Mouse (Mus musculus): ENCODE measurements at regions not wholly inside any gene's neighbourhood (a gene's known extent, or its start where the extent isn't known, plus 50 kb on each side); places are given as distances from the start of the nearest gene placed in this dataset.

- H3K4me2 ChIP-seq (ENCODE audit: low read depth), result no peak overlapping the region
- H3K27me3 ChIP-seq (ENCODE audit: control insufficient read depth, insufficient read depth, low read length), result no peaks in the 10 kb centered on the region
- DNase-seq (ENCODE audit: low spot score) (no peak), ATAC-seq (ENCODE audit: insufficient read depth, low FRiP score, low TSS enrichment) (no peak)
- H3K9ac ChIP-seq (ENCODE audit: low read length), result no peak overlapping the region
- WGBS, result 84% methylated on average over 12 of the region's 12 CpGs
- no peaks in the 10 kb centered on the region for H3K9me3 ChIP-seq (ENCODE audit: control insufficient read depth, low read length)
- no peaks in the 10 kb centered on the region for H3K36me3 ChIP-seq (ENCODE audit: control insufficient read depth, insufficient read depth, low read length)
- H3K4me1 ChIP-seq (ENCODE audit: control insufficient read depth, insufficient read depth, low read length), result no peaks in the 10 kb centered on the region
- H3K27ac ChIP-seq (ENCODE audit: low read depth, low read length), result no peak overlapping the region
- H3K4me3 ChIP-seq (ENCODE audit: low read depth, low read length), result no peak overlapping the region
Measured at GRCm38 (mm10) chr5:73846096-73846782, 195.1 kb downstream of the Spata18 start.

- DNase-seq (ENCODE audit: low spot score) (no peak), ATAC-seq (ENCODE audit: insufficient read depth, low FRiP score, low TSS enrichment) (no peak)
Measured at GRCm38 (mm10) chr5:73846783-73847151, 195.6 kb downstream of the Spata18 start.

GRCm38 (mm10) chr5:73851501-73851900, 200.3 kb downstream of the Spata18 start:
- Histone ChIP-seq H3K27me3 (ENCODE audit: control insufficient read depth, insufficient read depth, low read length) (no peaks in the 10 kb centered on the region), H3K9ac (ENCODE audit: low read length) (no peak overlapping the region), H3K36me3 (ENCODE audit: control insufficient read depth, insufficient read depth, low read length) (no peaks in the 10 kb centered on the region), H3K4me3 (ENCODE audit: low read depth, low read length) (no peak overlapping the region), H3K27ac (ENCODE audit: low read depth, low read length) (no peak overlapping the region), H3K4me2 (ENCODE audit: low read depth) (no peak overlapping the region), H3K9me3 (ENCODE audit: control insufficient read depth, low read length) (no peaks in the 10 kb centered on the region), H3K4me1 (ENCODE audit: control insufficient read depth, insufficient read depth, low read length) (no peaks in the 10 kb centered on the region)
- ATAC-seq (ENCODE audit: insufficient read depth, low FRiP score, low TSS enrichment) (no peak), DNase-seq (ENCODE audit: low spot score) (no peak)
- WGBS, result 58% methylated on average over 2 of the region's 2 CpGs

More at GRCm38 (mm10) chr5:73846783-73847151, 195.6 kb downstream of the Spata18 start:
- H3K9me3 ChIP-seq (ENCODE audit: control insufficient read depth, low read length), result no peaks in the 10 kb centered on the region
- no peaks in the 10 kb centered on the region for H3K27me3 ChIP-seq (ENCODE audit: control insufficient read depth, insufficient read depth, low read length)
- no peak overlapping the region for H3K4me2 ChIP-seq (ENCODE audit: low read depth)
- no peak overlapping the region for H3K4me3 ChIP-seq (ENCODE audit: low read depth, low read length)
- H3K9ac ChIP-seq (ENCODE audit: low read length), result no peak overlapping the region
- no peaks in the 10 kb centered on the region for H3K36me3 ChIP-seq (ENCODE audit: control insufficient read depth, insufficient read depth, low read length)
- no peaks in the 10 kb centered on the region for H3K4me1 ChIP-seq (ENCODE audit: control insufficient read depth, insufficient read depth, low read length)
- WGBS, result 79% methylated on average over 6 of the region's 6 CpGs
- no peak overlapping the region for H3K27ac ChIP-seq (ENCODE audit: low read depth, low read length)

- Histone ChIP-seq H3K36me3 (ENCODE audit: control insufficient read depth, insufficient read depth, low read length) (no peaks in the 10 kb centered on the region), H3K4me3 (ENCODE audit: low read depth, low read length) (no peak overlapping the region), H3K9me3 (ENCODE audit: control insufficient read depth, low read length) (no peaks in the 10 kb centered on the region), H3K4me1 (ENCODE audit: control insufficient read depth, insufficient read depth, low read length) (no peaks in the 10 kb centered on the region), H3K27ac (ENCODE audit: low read depth, low read length) (no peak overlapping the region), H3K27me3 (ENCODE audit: control insufficient read depth, insufficient read depth, low read length) (no peaks in the 10 kb centered on the region), H3K9ac (ENCODE audit: low read length) (no peak overlapping the region), H3K4me2 (ENCODE audit: low read depth) (no peak overlapping the region)
- 48% methylated on average over 22 of the region's 22 CpGs for WGBS
- DNase-seq (ENCODE audit: low spot score), result peak; percentile 84
- ATAC-seq (ENCODE audit: insufficient read depth, low FRiP score, low TSS enrichment), result peak; percentile 81
Measured at GRCm38 (mm10) chr5:73854025-73854773, 203.0 kb downstream of the Spata18 start.

- no peak overlapping the region for H3K9ac ChIP-seq (ENCODE audit: low read length)
- WGBS, result 81% methylated on average over 18 of the region's 18 CpGs
- no peaks in the 10 kb centered on the region for H3K27me3 ChIP-seq (ENCODE audit: control insufficient read depth, insufficient read depth, low read length)
- no peak overlapping the region for H3K27ac ChIP-seq (ENCODE audit: low read depth, low read length)
- H3K4me3 ChIP-seq (ENCODE audit: low read depth, low read length), result no peak overlapping the region
- DNase-seq (ENCODE audit: low spot score) (no peak), ATAC-seq (ENCODE audit: insufficient read depth, low FRiP score, low TSS enrichment) (no peak)
- no peak overlapping the region for H3K4me2 ChIP-seq (ENCODE audit: low read depth)
- H3K9me3 ChIP-seq (ENCODE audit: control insufficient read depth, low read length), result no peaks in the 10 kb centered on the region
- H3K4me1 ChIP-seq (ENCODE audit: control insufficient read depth, insufficient read depth, low read length), result no peaks in the 10 kb centered on the region
- no peaks in the 10 kb centered on the region for H3K36me3 ChIP-seq (ENCODE audit: control insufficient read depth, insufficient read depth, low read length)
Measured at GRCm38 (mm10) chr5:73854774-73855371, 203.7 kb downstream of the Spata18 start.

- 89% methylated on average over 1 of the region's 1 CpGs for WGBS
- DNase-seq (ENCODE audit: low spot score) (no peak), ATAC-seq (ENCODE audit: insufficient read depth, low FRiP score, low TSS enrichment) (no peak)
- Histone ChIP-seq H3K27ac (ENCODE audit: low read depth, low read length) (no peak overlapping the region), H3K4me1 (ENCODE audit: control insufficient read depth, insufficient read depth, low read length) (no peaks in the 10 kb centered on the region), H3K9ac (ENCODE audit: low read length) (no peak overlapping the region), H3K4me3 (ENCODE audit: low read depth, low read length) (no peak overlapping the region), H3K36me3 (ENCODE audit: control insufficient read depth, insufficient read depth, low read length) (no peaks in the 10 kb centered on the region), H3K27me3 (ENCODE audit: control insufficient read depth, insufficient read depth, low read length) (no peaks in the 10 kb centered on the region), H3K4me2 (ENCODE audit: low read depth) (no peak overlapping the region), H3K9me3 (ENCODE audit: control insufficient read depth, low read length) (no peaks in the 10 kb centered on the region)
Measured at GRCm38 (mm10) chr5:73859320-73859719, 208.1 kb downstream of the Spata18 start.

GRCm38 (mm10) chr5:73864138-73864761, 204.0 kb downstream of the Usp46 start:
- H3K9me3 ChIP-seq (ENCODE audit: control insufficient read depth, low read length), result no peaks in the 10 kb centered on the region
- peak; percentile 78 for DNase-seq (ENCODE audit: low spot score)
- H3K4me2 ChIP-seq (ENCODE audit: low read depth), result no peak overlapping the region
- WGBS, result 80% methylated on average over 9 of the region's 9 CpGs
- H3K36me3 ChIP-seq (ENCODE audit: control insufficient read depth, insufficient read depth, low read length), result no peaks in the 10 kb centered on the region
- H3K4me1 ChIP-seq (ENCODE audit: control insufficient read depth, insufficient read depth, low read length), result no peaks in the 10 kb centered on the region
- no peak overlapping the region for H3K4me3 ChIP-seq (ENCODE audit: low read depth, low read length)
- ATAC-seq (ENCODE audit: insufficient read depth, low FRiP score, low TSS enrichment), result no peak
- H3K9ac ChIP-seq (ENCODE audit: low read length), result no peak overlapping the region
- no peaks in the 10 kb centered on the region for H3K27me3 ChIP-seq (ENCODE audit: control insufficient read depth, insufficient read depth, low read length)
- H3K27ac ChIP-seq (ENCODE audit: low read depth, low read length), result no peak overlapping the region

GRCm38 (mm10) chr5:73872641-73873421, 195.4 kb downstream of the Usp46 start:
- no peaks in the 10 kb centered on the region for H3K9me3 ChIP-seq (ENCODE audit: control insufficient read depth, low read length)
- H3K36me3 ChIP-seq (ENCODE audit: control insufficient read depth, insufficient read depth, low read length), result no peaks in the 10 kb centered on the region
- no peak overlapping the region for H3K9ac ChIP-seq (ENCODE audit: low read length)
- WGBS, result 67% methylated on average over 9 of the region's 9 CpGs
- no peak overlapping the region for H3K4me2 ChIP-seq (ENCODE audit: low read depth)
- no peak overlapping the region for H3K27ac ChIP-seq (ENCODE audit: low read depth, low read length)
- H3K27me3 ChIP-seq (ENCODE audit: control insufficient read depth, insufficient read depth, low read length), result no peaks in the 10 kb centered on the region
- H3K4me3 ChIP-seq (ENCODE audit: low read depth, low read length), result no peak overlapping the region
- no peaks in the 10 kb centered on the region for H3K4me1 ChIP-seq (ENCODE audit: control insufficient read depth, insufficient read depth, low read length)
- DNase-seq (ENCODE audit: low spot score) (no peak), ATAC-seq (ENCODE audit: insufficient read depth, low FRiP score, low TSS enrichment) (no peak)

Measured in neural tube, embryonic 11.5 days (tissue).